Mouse (Mus musculus): ENCODE measurements around the gene Hist1h4h. TPM values are rescaled to one million over a fixed set of nuclear protein-coding genes. Genes with fewer than 3 reads are reported as not detected.
"Not testable (repeated sequence)": the region's sequence is repeated elsewhere in the genome, so short reads cannot be mapped to it uniquely, and the experiment has no call there.

Gene Hist1h4h
- polyA plus RNA-seq, 1 experiment from 2014 or later, result 7.9 TPM

DNA sequence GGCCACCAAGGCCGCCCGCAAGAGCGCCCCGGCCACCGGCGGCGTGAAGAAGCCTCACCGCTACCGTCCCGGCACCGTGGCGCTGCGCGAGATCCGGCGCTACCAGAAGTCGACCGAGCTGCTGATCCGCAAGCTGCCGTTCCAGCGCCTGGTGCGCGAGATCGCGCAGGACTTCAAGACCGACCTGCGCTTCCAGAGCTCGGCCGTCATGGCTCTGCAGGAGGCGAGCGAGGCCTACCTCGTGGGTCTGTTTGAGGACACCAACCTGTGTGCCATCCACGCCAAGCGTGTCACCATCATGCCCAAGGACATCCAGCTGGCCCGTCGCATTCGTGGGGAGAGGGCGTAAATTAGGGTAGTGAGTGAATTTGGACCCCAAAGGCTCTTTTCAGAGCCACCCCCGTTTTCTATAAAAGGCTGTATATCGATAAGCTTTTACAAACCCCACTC lies 45.0 kb downstream of the Hist1h4h start:
- Histone ChIP-seq H3K27ac (peak overlapping the region; percentile 92), H3K4me3 (peak overlapping the region; percentile 50), H3K4me2 (peak overlapping the region; percentile 75), H3K9ac (peak overlapping the region; percentile 85), H3K4me1 (peaks cover 18% of the 10 kb centered on the region)
- H3K27me3 ChIP-seq; H3K36me3 ChIP-seq; H3K9me3 ChIP-seq; ATAC-seq (ENCODE audit: insufficient number of reproducible peaks, insufficient read depth, low FRiP score, low TSS enrichment, low read depth): not testable (repeated sequence)
- under 1% methylated on average over 14 of the region's 40 CpGs for WGBS

DNA sequence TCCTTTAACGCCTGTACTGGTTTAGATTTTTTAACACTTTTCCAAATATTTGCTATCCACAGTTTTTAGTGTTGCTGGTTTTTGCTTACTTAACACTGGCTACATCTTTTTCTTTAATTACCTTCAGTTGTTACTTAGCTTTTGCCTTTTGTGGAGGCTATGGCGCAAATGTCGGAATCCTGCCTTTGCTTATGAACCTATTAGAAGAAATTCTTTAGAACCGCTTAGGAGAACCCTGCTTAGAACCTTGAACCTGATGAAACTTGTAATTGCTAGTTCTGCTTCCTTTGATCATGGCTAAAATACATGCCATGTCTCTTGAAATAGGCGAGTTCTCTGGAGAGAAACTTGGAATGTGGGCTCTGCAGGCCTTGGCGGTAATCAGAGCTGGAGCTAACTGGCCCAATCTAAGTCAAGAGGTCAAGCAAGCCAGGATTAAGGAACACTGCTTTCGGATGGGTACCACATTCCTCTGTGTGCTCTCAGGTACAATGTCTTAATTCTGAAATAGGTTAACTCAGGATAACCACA lies 45.6 kb downstream of the Hist1h4h start:
- 4% methylated on average over 7 of the region's 7 CpGs for WGBS
- Histone ChIP-seq H3K4me2 (peak overlapping the region; percentile 75), H3K27me3 (no peaks in the 10 kb centered on the region), H3K4me1 (peaks cover 20% of the 10 kb centered on the region), H3K9me3 (no peaks in the 10 kb centered on the region), H3K36me3 (no peaks in the 10 kb centered on the region), H3K9ac (peak overlapping the region; percentile 85), H3K4me3 (peak overlapping the region; percentile 50), H3K27ac (peak overlapping the region; percentile 92)
- ATAC-seq (ENCODE audit: insufficient number of reproducible peaks, insufficient read depth, low FRiP score, low TSS enrichment, low read depth), result no peak

DNA sequence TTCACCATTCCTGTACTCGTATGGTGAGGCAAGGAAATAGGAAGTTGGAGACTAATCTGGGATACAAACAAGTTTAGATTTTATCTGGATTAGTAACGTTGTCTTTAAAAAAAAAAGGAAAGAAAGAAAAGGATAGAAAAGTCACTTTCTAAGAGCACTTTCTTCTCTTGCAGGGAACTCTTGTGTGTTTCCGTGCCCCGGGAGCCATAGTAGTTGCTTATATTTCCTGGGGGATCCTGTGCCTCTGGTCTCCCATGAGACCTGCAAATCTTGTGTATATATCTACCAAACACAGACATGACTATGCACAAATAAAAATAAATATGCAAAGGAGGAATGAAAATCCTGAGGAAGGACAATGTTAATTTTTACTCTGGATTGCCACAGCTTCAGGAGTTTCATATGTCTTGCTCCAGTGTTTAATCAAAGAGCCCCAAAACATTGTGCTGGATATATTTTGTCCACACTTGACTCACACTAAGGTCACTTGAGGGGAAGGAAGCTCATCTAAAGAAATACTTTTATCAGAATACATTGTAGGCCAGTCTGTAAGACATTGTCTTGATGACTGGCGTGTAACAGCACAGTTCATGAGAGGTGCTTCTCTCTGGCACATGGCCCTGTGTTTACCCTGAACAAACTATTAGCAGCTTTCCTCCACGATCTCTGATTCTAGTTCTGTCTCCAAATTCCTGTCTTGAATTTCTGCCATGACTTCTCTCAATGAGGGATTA lies 46.2 kb downstream of the Hist1h4h start:
- H3K4me1 ChIP-seq, result peaks cover 23% of the 10 kb centered on the region
- H3K4me2 ChIP-seq, result peak overlapping the region; percentile 75
- no peaks in the 10 kb centered on the region for H3K9me3 ChIP-seq
- H3K27ac ChIP-seq, result peak overlapping the region; percentile 92
- peak overlapping the region; percentile 50 for H3K4me3 ChIP-seq
- no peak for ATAC-seq (ENCODE audit: insufficient number of reproducible peaks, insufficient read depth, low FRiP score, low TSS enrichment, low read depth)
- H3K27me3 ChIP-seq, result no peaks in the 10 kb centered on the region
- 33% methylated on average over 6 of the region's 6 CpGs for WGBS
- peak overlapping the region; percentile 85 for H3K9ac ChIP-seq
- no peaks in the 10 kb centered on the region for H3K36me3 ChIP-seq

DNA sequence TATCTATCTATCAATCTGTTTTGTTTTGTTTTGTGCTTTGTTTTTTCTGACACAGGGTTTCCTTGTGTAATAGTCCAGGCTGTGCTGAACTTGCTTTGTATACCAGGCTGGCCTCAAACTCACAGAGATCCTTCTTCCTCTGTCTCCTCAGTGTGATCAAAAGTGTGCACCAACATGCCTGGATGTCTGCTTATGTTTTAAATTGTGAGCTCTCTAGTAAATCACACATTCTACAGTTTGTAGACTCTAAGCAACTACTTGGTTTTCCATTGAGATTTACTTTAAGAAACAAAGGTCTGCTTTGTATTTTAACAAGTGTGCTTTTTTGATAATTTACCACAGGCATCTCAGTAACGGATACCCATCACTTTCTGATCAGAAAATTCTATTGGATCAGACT lies 47.0 kb downstream of the Hist1h4h start:
- WGBS, result 83% methylated on average over 1 of the region's 1 CpGs
- H3K9ac ChIP-seq, result no peak overlapping the region
- H3K9me3 ChIP-seq, result no peaks in the 10 kb centered on the region
- no peaks in the 10 kb centered on the region for H3K36me3 ChIP-seq
- H3K27ac ChIP-seq, result peak overlapping the region; percentile 64; the same call in 1 of the 2 replicates
- H3K4me2 ChIP-seq, result no peak overlapping the region
- no peaks in the 10 kb centered on the region for H3K27me3 ChIP-seq
- H3K4me1 ChIP-seq, result peaks cover 31% of the 10 kb centered on the region
- H3K4me3 ChIP-seq, result no peak overlapping the region
- no peak for ATAC-seq (ENCODE audit: insufficient number of reproducible peaks, insufficient read depth, low FRiP score, low TSS enrichment, low read depth)

Small RNAs within 50 kb of the gene (microRNA-seq; reads per million reads assigned to microRNA genes)
- not detected for gene Gm44297
- not detected for gene Gm44359
- gene Gm44394, result not detected
- 0.55 reads per million for gene n-TStga1

Other genes starting within 250 kb of the Hist1h4h start
- 60.5 and 63.8 TPM in 2 replicates for gene Zfp322a, start 161.8 kb upstream of the Hist1h4h start, polyA plus RNA-seq (2015; fragmentation: Nextera tagmentation; extraction: Ambion mirVana)
- 13.1 and 14.6 TPM in 2 replicates for gene Abt1, start 107.2 kb upstream of the Hist1h4h start, polyA plus RNA-seq (2015; fragmentation: Nextera tagmentation; extraction: Ambion mirVana)
- gene Btn1a1, start 65.1 kb upstream of the Hist1h4h start, polyA plus RNA-seq (2015; fragmentation: Nextera tagmentation; extraction: Ambion mirVana), result not detected in 2 replicates
- 1.5 and 1.7 TPM in 2 replicates for gene Btn2a2, start 42.2 kb upstream of the Hist1h4h start, polyA plus RNA-seq (2015; fragmentation: Nextera tagmentation; extraction: Ambion mirVana)
- gene Hist1h2af, start 2.9 kb downstream of the Hist1h4h start, polyA plus RNA-seq (2015; fragmentation: Nextera tagmentation; extraction: Ambion mirVana), result 6.6 and 13.4 TPM in 2 replicates
- 5.3 and 6.7 TPM in 2 replicates for gene Hist1h3g, start 4.4 kb downstream of the Hist1h4h start, polyA plus RNA-seq (2015; fragmentation: Nextera tagmentation; extraction: Ambion mirVana)
- gene Hist1h2bh, start 12.3 kb downstream of the Hist1h4h start, polyA plus RNA-seq (2015; fragmentation: Nextera tagmentation; extraction: Ambion mirVana), result 0.98 and 1.4 TPM in 2 replicates
- 1.2 and 1.3 TPM in 2 replicates for gene Hist1h3f, start 13.0 kb downstream of the Hist1h4h start, polyA plus RNA-seq (2015; fragmentation: Nextera tagmentation; extraction: Ambion mirVana)
- gene Hist1h4f, start 20.6 kb downstream of the Hist1h4h start, polyA plus RNA-seq (2015; fragmentation: Nextera tagmentation; extraction: Ambion mirVana), result 2.9 TPM in 1 of 2 replicates, not detected in the other
- gene Hist1h1d, start 22.2 kb downstream of the Hist1h4h start, polyA plus RNA-seq (2015; fragmentation: Nextera tagmentation; extraction: Ambion mirVana), result 0.52 and 0.61 TPM in 2 replicates
- gene Hist1h3e, start 31.3 kb downstream of the Hist1h4h start, polyA plus RNA-seq (2015; fragmentation: Nextera tagmentation; extraction: Ambion mirVana), result 5.8 and 8.7 TPM in 2 replicates
- 108 and 115 TPM in 2 replicates for gene Hist1h2ae, start 40.2 kb downstream of the Hist1h4h start, polyA plus RNA-seq (2015; fragmentation: Nextera tagmentation; extraction: Ambion mirVana)
- gene Hist1h2bg, start 40.3 kb downstream of the Hist1h4h start, polyA plus RNA-seq (2015; fragmentation: Nextera tagmentation; extraction: Ambion mirVana), result 7.5 and 10.6 TPM in 2 replicates
- 12.2 and 13.4 TPM in 2 replicates for gene Hist1h2bf, start 43.1 kb downstream of the Hist1h4h start, polyA plus RNA-seq (2015; fragmentation: Nextera tagmentation; extraction: Ambion mirVana)
- 1.7 and 3.1 TPM in 2 replicates for gene Hist1h2ad, start 43.3 kb downstream of the Hist1h4h start, polyA plus RNA-seq (2015; fragmentation: Nextera tagmentation; extraction: Ambion mirVana)
- 7.6 and 8.4 TPM in 2 replicates for gene Hist1h3d, start 44.7 kb downstream of the Hist1h4h start, polyA plus RNA-seq (2015; fragmentation: Nextera tagmentation; extraction: Ambion mirVana)
- 141 and 160 TPM in 2 replicates for gene Hist1h4d, start 50.5 kb downstream of the Hist1h4h start, polyA plus RNA-seq (2015; fragmentation: Nextera tagmentation; extraction: Ambion mirVana)
- gene Hist1h2be, start 90.1 kb downstream of the Hist1h4h start, polyA plus RNA-seq (2015; fragmentation: Nextera tagmentation; extraction: Ambion mirVana), result 3.3 and 4.1 TPM in 2 replicates
- gene Hist1h1e, start 91.5 kb downstream of the Hist1h4h start, polyA plus RNA-seq (2015; fragmentation: Nextera tagmentation; extraction: Ambion mirVana), result 24.8 and 26.3 TPM in 2 replicates
- gene Hist1h2ac, start 152.9 kb downstream of the Hist1h4h start, polyA plus RNA-seq (2015; fragmentation: Nextera tagmentation; extraction: Ambion mirVana), result 1.2 and 1.4 TPM in 2 replicates
- 37.5 and 39.3 TPM in 2 replicates for gene Hist1h2bc, start 153.1 kb downstream of the Hist1h4h start, polyA plus RNA-seq (2015; fragmentation: Nextera tagmentation; extraction: Ambion mirVana)
- not detected in 2 replicates for gene Hist1h1t, start 164.8 kb downstream of the Hist1h4h start, polyA plus RNA-seq (2015; fragmentation: Nextera tagmentation; extraction: Ambion mirVana)
- gene Hist1h4c, start 167.4 kb downstream of the Hist1h4h start, polyA plus RNA-seq (2015; fragmentation: Nextera tagmentation; extraction: Ambion mirVana), result 6.3 and 9.0 TPM in 2 replicates
- gene Hfe, start 179.8 kb downstream of the Hist1h4h start, polyA plus RNA-seq (2015; fragmentation: Nextera tagmentation; extraction: Ambion mirVana), result 5.1 and 6.5 TPM in 2 replicates
- gene Hist1h1c, start 207.8 kb downstream of the Hist1h4h start, polyA plus RNA-seq (2015; fragmentation: Nextera tagmentation; extraction: Ambion mirVana), result 25.0 and 28.9 TPM in 2 replicates
- gene Hist1h3c, start 214.6 kb downstream of the Hist1h4h start, polyA plus RNA-seq (2015; fragmentation: Nextera tagmentation; extraction: Ambion mirVana), result 11.3 and 14.4 TPM in 2 replicates
- 3.5 and 4.2 TPM in 2 replicates for gene Hist1h2bb, start 215.7 kb downstream of the Hist1h4h start, polyA plus RNA-seq (2015; fragmentation: Nextera tagmentation; extraction: Ambion mirVana)
- gene Hist1h2ab, start 220.1 kb downstream of the Hist1h4h start, polyA plus RNA-seq (2015; fragmentation: Nextera tagmentation; extraction: Ambion mirVana), result 53.1 and 58.6 TPM in 2 replicates
- gene Hist1h3b, start 221.2 kb downstream of the Hist1h4h start, polyA plus RNA-seq (2015; fragmentation: Nextera tagmentation; extraction: Ambion mirVana), result 15.6 and 18.1 TPM in 2 replicates
- gene Hist1h4b, start 226.0 kb downstream of the Hist1h4h start, polyA plus RNA-seq (2015; fragmentation: Nextera tagmentation; extraction: Ambion mirVana), result 7.6 and 9.2 TPM in 2 replicates
- not detected in 2 replicates for gene Hist1h4a, start 230.2 kb downstream of the Hist1h4h start, polyA plus RNA-seq (2015; fragmentation: Nextera tagmentation; extraction: Ambion mirVana)
- 5.8 and 8.6 TPM in 2 replicates for gene Hist1h3a, start 231.3 kb downstream of the Hist1h4h start, polyA plus RNA-seq (2015; fragmentation: Nextera tagmentation; extraction: Ambion mirVana)
- 4.5 and 5.9 TPM in 2 replicates for gene Hist1h1a, start 232.6 kb downstream of the Hist1h4h start, polyA plus RNA-seq (2015; fragmentation: Nextera tagmentation; extraction: Ambion mirVana)
- gene Trim38, start 238.9 kb downstream of the Hist1h4h start, polyA plus RNA-seq (2015; fragmentation: Nextera tagmentation; extraction: Ambion mirVana), result not detected in 2 replicates

All from embryonic facial prominence, embryonic 13.5 days (tissue).